Mouse (Mus musculus): ENCODE measurements around the gene Prkacb. TPM values are rescaled to one million over a fixed set of nuclear protein-coding genes. Genes with fewer than 3 reads are reported as not detected.
"Not testable (repeated sequence)": the region's sequence is repeated elsewhere in the genome, so short reads cannot be mapped to it uniquely, and the experiment has no call there.

Prkacb gene
- polyA plus RNA-seq, 1 experiment from 2014 or later: 228 TPM

DNA sequence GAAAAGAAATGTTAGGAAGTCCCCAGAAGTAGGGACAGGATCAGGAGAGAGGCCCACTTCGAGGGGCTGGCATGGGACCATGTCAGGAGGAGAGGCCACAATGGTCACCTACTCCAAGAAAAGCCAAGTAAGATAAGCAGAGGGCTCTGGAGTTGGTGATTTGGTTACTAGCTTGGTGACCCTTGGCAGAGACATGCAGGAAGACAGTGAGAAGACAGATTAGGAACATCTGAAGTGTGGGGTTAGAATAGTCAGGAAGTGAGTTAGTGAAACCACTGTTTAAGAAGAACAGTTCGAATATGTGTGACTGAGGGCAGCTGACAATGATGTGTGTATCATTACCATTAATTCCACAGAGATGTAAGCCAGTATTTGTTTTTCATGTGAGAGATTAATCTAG is 58.5 kb downstream of the Prkacb start:
- no peak for ATAC-seq
- Histone ChIP-seq H3K36me3 (ENCODE audit: control insufficient read depth, insufficient read depth, low read length) (peaks cover 18% of the 10 kb centered on the region), H3K4me2 (ENCODE audit: low read length) (no peak overlapping the region), H3K27me3 (ENCODE audit: control insufficient read depth, insufficient read depth, low read depth, low read length) (no peaks in the 10 kb centered on the region), H3K27ac (ENCODE audit: low read length) (no peak overlapping the region), H3K9me3 (replicated peaks; ENCODE audit: control insufficient read depth, low read length, poor library complexity, severe bottlenecking) (no peaks in the 10 kb centered on the region), H3K4me1 (ENCODE audit: control insufficient read depth, insufficient read depth, low read length) (no peaks in the 10 kb centered on the region; the same call in 1 of the 2 replicates), H3K4me3 (ENCODE audit: low read depth, low read length) (no peak overlapping the region), H3K9ac (ENCODE audit: low read depth, low read length) (no peak overlapping the region)
- 95% methylated on average over 2 of the region's 2 CpGs for WGBS

DNA sequence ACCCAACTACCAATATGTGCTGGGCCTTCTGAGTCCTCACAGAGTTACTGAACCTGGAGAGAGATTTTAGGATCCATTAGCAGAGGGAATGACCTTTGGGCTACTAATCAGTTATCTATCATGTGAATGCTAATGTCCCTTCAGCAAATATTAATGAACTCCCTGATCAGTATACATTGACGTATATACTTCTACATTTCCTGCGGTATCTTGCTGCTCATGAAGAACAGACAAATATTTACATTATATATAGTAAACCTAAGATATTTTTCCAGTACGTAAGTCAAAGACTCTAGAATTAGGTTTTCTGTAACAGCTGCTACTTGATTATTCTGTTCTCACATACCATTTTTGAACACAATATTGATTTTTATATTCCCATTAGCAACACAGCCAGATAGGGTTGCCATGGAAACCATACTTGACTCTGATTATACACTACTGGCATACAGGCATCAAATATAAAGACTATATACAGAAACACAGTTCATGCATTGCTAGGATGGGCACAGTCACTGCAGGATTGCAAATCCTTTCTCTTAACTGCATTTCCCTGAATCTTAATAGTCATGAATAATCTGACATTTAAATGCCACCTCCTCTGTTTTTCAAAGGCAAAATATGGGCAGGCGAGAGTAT is 71.1 kb downstream of the Prkacb start:
- ATAC-seq: peak; percentile 80; the same call in 1 of the 2 replicates
- H3K9ac ChIP-seq (ENCODE audit: low read depth, low read length): no peak overlapping the region
- no peaks in the 10 kb centered on the region for H3K27me3 ChIP-seq (ENCODE audit: control insufficient read depth, insufficient read depth, low read depth, low read length)
- H3K4me3 ChIP-seq (ENCODE audit: low read depth, low read length): no peak overlapping the region
- peaks cover 3% of the 10 kb centered on the region; the same call in 1 of the 2 replicates for H3K4me1 ChIP-seq (ENCODE audit: control insufficient read depth, insufficient read depth, low read length)
- no peak overlapping the region for H3K4me2 ChIP-seq (ENCODE audit: low read length)
- H3K9me3 ChIP-seq (replicated peaks; ENCODE audit: control insufficient read depth, low read length, poor library complexity, severe bottlenecking): no peaks in the 10 kb centered on the region
- WGBS: 78% methylated on average over 4 of the region's 4 CpGs
- H3K27ac ChIP-seq (ENCODE audit: low read length): peak overlapping the region; percentile 57
- peaks cover 31% of the 10 kb centered on the region for H3K36me3 ChIP-seq (ENCODE audit: control insufficient read depth, insufficient read depth, low read length)

DNA sequence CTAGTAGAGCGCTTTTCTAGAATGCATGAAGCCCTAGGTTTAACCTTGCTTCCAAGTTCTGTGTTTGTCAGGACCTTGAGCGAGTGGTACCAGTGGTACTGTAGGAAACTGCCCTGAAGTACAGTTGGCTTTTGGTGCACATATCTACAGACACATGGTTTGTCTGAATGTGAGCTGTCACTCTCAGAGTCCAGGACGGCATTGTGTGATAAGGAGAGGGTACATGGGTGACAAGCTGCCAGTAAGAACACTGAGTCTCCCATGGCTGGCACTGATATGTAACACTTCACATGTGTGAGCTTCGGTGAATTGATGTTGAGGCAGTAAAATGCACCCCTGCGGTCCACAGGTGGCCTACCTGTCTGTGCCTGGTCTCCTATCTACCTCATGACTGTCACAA is 71.6 kb downstream of the Prkacb start:
- Histone ChIP-seq H3K27ac (ENCODE audit: low read length) (peak overlapping the region; percentile 24; the same call in 1 of the 2 replicates), H3K27me3 (ENCODE audit: control insufficient read depth, insufficient read depth, low read depth, low read length) (no peaks in the 10 kb centered on the region), H3K4me2 (ENCODE audit: low read length) (no peak overlapping the region), H3K9me3 (replicated peaks; ENCODE audit: control insufficient read depth, low read length, poor library complexity, severe bottlenecking) (no peaks in the 10 kb centered on the region), H3K4me3 (ENCODE audit: low read depth, low read length) (no peak overlapping the region), H3K36me3 (ENCODE audit: control insufficient read depth, insufficient read depth, low read length) (peaks cover 27% of the 10 kb centered on the region), H3K9ac (ENCODE audit: low read depth, low read length) (no peak overlapping the region), H3K4me1 (ENCODE audit: control insufficient read depth, insufficient read depth, low read length) (peaks cover 3% of the 10 kb centered on the region; the same call in 1 of the 2 replicates)
- WGBS: 94% methylated on average over 5 of the region's 5 CpGs
- 0 out of 2 replicates have a peak, but pooled peaks have one; percentile 25 for ATAC-seq

DNA sequence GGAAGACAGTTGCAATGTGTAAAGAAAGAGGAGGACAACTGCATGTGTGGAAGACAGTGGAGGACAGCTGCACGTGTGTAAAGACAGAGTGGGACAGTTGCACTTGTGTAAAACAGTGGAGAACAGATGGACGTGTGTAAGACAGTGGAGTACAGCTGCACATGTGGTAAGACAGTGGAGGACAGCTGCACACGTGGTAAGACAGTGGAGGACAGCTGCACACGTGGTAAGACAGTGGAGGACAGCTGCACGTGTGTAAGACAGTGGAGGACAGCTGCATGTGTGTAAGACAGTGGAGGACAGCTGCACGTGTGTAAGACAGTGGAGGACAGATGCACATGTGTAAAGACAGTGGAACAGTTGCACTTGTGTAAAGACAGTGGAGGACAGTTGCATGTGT is 76.6 kb downstream of the Prkacb start:
- H3K4me2 ChIP-seq (ENCODE audit: low read length); ATAC-seq; H3K9me3 ChIP-seq (replicated peaks; ENCODE audit: control insufficient read depth, low read length, poor library complexity, severe bottlenecking); H3K4me3 ChIP-seq (ENCODE audit: low read depth, low read length); H3K27ac ChIP-seq (ENCODE audit: low read length); H3K9ac ChIP-seq (ENCODE audit: low read depth, low read length); H3K27me3 ChIP-seq (ENCODE audit: control insufficient read depth, insufficient read depth, low read depth, low read length); H3K4me1 ChIP-seq (ENCODE audit: control insufficient read depth, insufficient read depth, low read length): not testable (repeated sequence)
- 89% methylated on average over 6 of the region's 6 CpGs for WGBS
- H3K36me3 ChIP-seq (ENCODE audit: control insufficient read depth, insufficient read depth, low read length): peaks cover 30% of the 10 kb centered on the region

DNA sequence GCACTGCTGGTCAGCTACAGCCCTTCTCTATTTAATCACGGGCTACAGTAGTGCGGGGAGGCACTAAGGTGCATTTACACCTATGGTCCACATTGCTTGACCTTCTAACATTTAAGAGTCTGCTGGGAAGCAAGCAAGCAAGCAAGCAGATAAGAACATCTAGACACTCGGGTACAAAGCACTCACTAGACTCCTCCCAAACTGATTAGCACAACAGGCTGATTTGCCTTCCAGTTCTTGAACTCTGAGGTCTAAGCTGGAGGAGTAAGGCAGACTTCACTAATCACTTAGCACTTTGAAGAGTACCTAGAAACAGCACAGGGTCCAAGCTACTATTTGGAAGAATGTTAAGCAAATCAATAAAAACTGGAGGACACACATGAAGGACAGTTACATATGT is 77.1 kb downstream of the Prkacb start:
- peaks cover 32% of the 10 kb centered on the region for H3K36me3 ChIP-seq (ENCODE audit: control insufficient read depth, insufficient read depth, low read length)
- ATAC-seq: no peak
- 76% methylated on average over 3 of the region's 3 CpGs for WGBS

DNA sequence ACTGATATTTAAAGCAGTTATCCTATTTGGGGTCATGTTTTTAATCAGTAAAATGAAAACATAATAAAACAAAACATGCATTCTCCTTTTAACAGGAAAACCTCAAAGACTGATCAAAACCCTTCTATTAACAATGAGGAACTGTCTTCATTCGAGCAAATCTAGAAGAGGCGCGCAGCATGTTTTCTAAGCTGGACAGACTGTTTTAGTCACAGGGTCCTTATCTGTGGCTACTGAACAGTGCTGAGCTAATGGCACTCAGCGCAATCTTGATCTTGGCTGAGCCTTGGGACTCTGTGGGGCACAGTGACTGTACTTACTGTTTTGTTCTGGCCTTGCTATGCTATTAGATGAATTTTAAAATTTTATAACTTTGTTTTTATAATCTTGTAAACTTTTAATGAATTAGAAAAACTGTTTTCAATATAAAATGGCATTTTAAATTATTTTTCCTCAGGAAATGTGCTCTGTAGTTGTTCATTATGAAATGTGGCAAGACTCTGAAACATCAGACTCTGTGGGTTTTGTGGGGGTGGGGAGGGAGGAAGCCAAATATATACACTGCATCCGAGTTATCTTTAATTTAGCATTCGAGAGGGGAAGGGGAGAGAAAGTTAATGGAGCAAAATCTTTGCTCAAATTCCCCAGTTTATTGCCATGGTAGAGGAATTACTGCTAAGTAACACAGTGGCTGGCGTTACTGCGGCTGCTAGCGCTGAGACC is 77.7 kb downstream of the Prkacb start:
- ATAC-seq: no peak
- Histone ChIP-seq H3K27me3 (ENCODE audit: control insufficient read depth, insufficient read depth, low read depth, low read length) (no peaks in the 10 kb centered on the region), H3K4me3 (ENCODE audit: low read depth, low read length) (no peak overlapping the region), H3K4me1 (ENCODE audit: control insufficient read depth, insufficient read depth, low read length) (no peaks in the 10 kb centered on the region), H3K36me3 (ENCODE audit: control insufficient read depth, insufficient read depth, low read length) (peaks cover 32% of the 10 kb centered on the region), H3K9me3 (replicated peaks; ENCODE audit: control insufficient read depth, low read length, poor library complexity, severe bottlenecking) (no peaks in the 10 kb centered on the region), H3K4me2 (ENCODE audit: low read length) (no peak overlapping the region), H3K27ac (ENCODE audit: low read length) (no peak overlapping the region), H3K9ac (ENCODE audit: low read depth, low read length) (no peak overlapping the region)
- 88% methylated on average over 9 of the region's 9 CpGs for WGBS

More for the DNA sequence above, 77.1 kb downstream of the Prkacb start:
- Histone ChIP-seq H3K4me2 (ENCODE audit: low read length) (no peak overlapping the region), H3K4me3 (ENCODE audit: low read depth, low read length) (no peak overlapping the region), H3K27me3 (ENCODE audit: control insufficient read depth, insufficient read depth, low read depth, low read length) (no peaks in the 10 kb centered on the region), H3K4me1 (ENCODE audit: control insufficient read depth, insufficient read depth, low read length) (no peaks in the 10 kb centered on the region), H3K27ac (ENCODE audit: low read length) (no peak overlapping the region), H3K9me3 (replicated peaks; ENCODE audit: control insufficient read depth, low read length, poor library complexity, severe bottlenecking) (no peaks in the 10 kb centered on the region), H3K9ac (ENCODE audit: low read depth, low read length) (no peak overlapping the region)

DNA sequence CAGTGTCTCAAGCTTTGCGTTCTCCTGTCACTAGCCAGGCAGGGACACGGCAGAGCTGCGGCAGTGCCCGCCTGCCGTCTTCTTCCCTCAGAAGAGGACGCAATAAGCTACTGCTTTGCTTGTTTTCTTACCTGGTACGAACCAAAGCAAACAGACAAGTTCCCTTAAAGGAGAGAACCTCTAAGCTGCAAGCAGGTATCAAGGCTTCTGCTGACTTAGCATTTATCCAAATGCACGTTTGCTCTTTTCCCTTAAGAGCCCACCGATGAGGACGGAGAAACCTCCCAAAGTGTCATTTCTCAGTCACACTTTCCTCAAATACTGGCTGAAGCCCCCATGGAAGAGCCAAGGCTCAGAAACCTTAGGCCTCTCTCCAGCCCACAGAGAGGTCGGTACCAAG is 81.3 kb downstream of the Prkacb start:
- H3K36me3 ChIP-seq (ENCODE audit: control insufficient read depth, insufficient read depth, low read length): peaks cover 37% of the 10 kb centered on the region
- no peak overlapping the region for H3K4me3 ChIP-seq (ENCODE audit: low read depth, low read length)
- no peaks in the 10 kb centered on the region for H3K9me3 ChIP-seq (replicated peaks; ENCODE audit: control insufficient read depth, low read length, poor library complexity, severe bottlenecking)
- ATAC-seq: no peak
- no peak overlapping the region for H3K27ac ChIP-seq (ENCODE audit: low read length)
- WGBS: 96% methylated on average over 11 of the region's 11 CpGs
- no peaks in the 10 kb centered on the region for H3K27me3 ChIP-seq (ENCODE audit: control insufficient read depth, insufficient read depth, low read depth, low read length)
- H3K4me2 ChIP-seq (ENCODE audit: low read length): no peak overlapping the region
- no peak overlapping the region for H3K9ac ChIP-seq (ENCODE audit: low read depth, low read length)
- H3K4me1 ChIP-seq (ENCODE audit: control insufficient read depth, insufficient read depth, low read length): no peaks in the 10 kb centered on the region

DNA sequence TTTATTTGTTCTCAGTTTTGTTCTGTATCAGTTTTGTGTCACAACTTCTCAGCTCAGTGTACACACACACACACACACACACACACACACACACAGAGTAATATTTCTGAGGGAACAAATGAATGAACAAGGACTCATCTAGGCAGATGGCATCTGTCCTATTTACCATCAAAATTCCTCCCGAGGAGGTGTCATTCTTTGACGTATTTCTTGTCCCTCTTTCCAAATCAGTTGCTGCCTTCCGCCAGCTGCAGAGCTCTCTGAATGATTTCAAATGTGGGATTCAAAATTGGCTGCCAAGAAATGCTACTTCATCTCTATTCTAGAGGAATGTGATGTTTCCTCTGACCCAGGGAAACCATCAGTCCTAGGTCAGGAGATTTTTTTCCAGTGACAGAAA is 89.8 kb downstream of the Prkacb start:
- Histone ChIP-seq H3K4me2 (ENCODE audit: low read length) (no peak overlapping the region), H3K4me3 (ENCODE audit: low read depth, low read length) (no peak overlapping the region), H3K9ac (ENCODE audit: low read depth, low read length) (no peak overlapping the region), H3K4me1 (ENCODE audit: control insufficient read depth, insufficient read depth, low read length) (no peaks in the 10 kb centered on the region), H3K27ac (ENCODE audit: low read length) (no peak overlapping the region), H3K27me3 (ENCODE audit: control insufficient read depth, insufficient read depth, low read depth, low read length) (no peaks in the 10 kb centered on the region), H3K9me3 (replicated peaks; ENCODE audit: control insufficient read depth, low read length, poor library complexity, severe bottlenecking) (0 out of 2 replicates have a peak, but pooled peaks cover 2% of the 10 kb centered on the region), H3K36me3 (ENCODE audit: control insufficient read depth, insufficient read depth, low read length) (peaks cover 17% of the 10 kb centered on the region)
- 73% methylated on average over 3 of the region's 3 CpGs for WGBS
- ATAC-seq: no peak

DNA sequence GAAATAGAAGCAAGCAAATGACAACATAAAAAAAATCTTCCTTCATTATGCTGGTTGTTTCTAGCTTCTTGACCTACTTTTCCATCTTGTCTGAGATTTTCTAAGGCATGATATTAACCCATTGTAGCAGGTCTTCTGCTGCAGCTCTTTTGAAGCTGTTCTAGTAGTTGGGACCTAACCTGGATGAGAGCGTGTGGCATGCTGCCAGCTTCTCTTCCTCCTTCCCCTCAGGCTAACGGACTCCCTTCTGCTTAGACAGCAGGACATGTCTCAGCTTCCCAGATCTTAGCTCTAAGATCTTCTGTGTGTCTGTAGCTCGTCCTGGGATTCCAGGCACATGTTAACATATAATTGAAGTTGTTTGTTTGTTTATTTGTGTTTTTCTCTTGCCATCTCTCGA is 93.1 kb downstream of the Prkacb start:
- H3K4me2 ChIP-seq (ENCODE audit: low read length): no peak overlapping the region
- no peaks in the 10 kb centered on the region for H3K36me3 ChIP-seq (ENCODE audit: control insufficient read depth, insufficient read depth, low read length)
- H3K4me1 ChIP-seq (ENCODE audit: control insufficient read depth, insufficient read depth, low read length): no peaks in the 10 kb centered on the region
- H3K27me3 ChIP-seq (ENCODE audit: control insufficient read depth, insufficient read depth, low read depth, low read length): no peaks in the 10 kb centered on the region
- H3K9ac ChIP-seq (ENCODE audit: low read depth, low read length): no peak overlapping the region
- H3K4me3 ChIP-seq (ENCODE audit: low read depth, low read length): no peak overlapping the region
- no peak overlapping the region for H3K27ac ChIP-seq (ENCODE audit: low read length)
- 69% methylated on average over 4 of the region's 4 CpGs for WGBS
- ATAC-seq: no peak
- H3K9me3 ChIP-seq (replicated peaks; ENCODE audit: control insufficient read depth, low read length, poor library complexity, severe bottlenecking): no peaks in the 10 kb centered on the region

All from midbrain, embryonic 16.5 days (tissue).